Mouse (Mus musculus) cerebellum, postnatal 25 days (tissue): ENCODE results near the gene Actg1.

Experiments
- DNase-seq, 2 experiments: peaks; one replicate each; pipeline ENCODE4 v3.0.0; 2021; ENCODE audit warnings: mixed read lengths in 2 of 2

Actg1 gene

GRCm38 (mm10) chr11:120347791-120348683 is at the start of gene Actg1:
Actg1 (minus strand) TSS chr11:120348542.
- peak; percentile 89 to 94 for DNase-seq

GRCm38 (mm10) chr11:120397602-120398001 is 49.3 kb upstream of the Actg1 start:
- DNase-seq: no peak

GRCm38 (mm10) chr11:120395661-120396060 is 47.3 kb upstream of the Actg1 start:
- DNase-seq: no peak

GRCm38 (mm10) chr11:120388580-120388979 is 40.2 kb upstream of the Actg1 start:
- DNase-seq: no peak

GRCm38 (mm10) chr11:120387157-120387556 is 38.8 kb upstream of the Actg1 start:
- DNase-seq: no peak

- no peak for DNase-seq
Measured at GRCm38 (mm10) chr11:120386632-120387031, 38.3 kb upstream of the Actg1 start.

GRCm38 (mm10) chr11:120382509-120382908 is 34.2 kb upstream of the Actg1 start:
- DNase-seq: no peak

GRCm38 (mm10) chr11:120381157-120381556 is 32.8 kb upstream of the Actg1 start:
- no peak for DNase-seq

- DNase-seq: no peak
Measured at GRCm38 (mm10) chr11:120380271-120380670, 31.9 kb upstream of the Actg1 start.

- peak; percentile 90 to 92 for DNase-seq
Measured at GRCm38 (mm10) chr11:120378611-120379540, 30.5 kb upstream of the Actg1 start, which contains the start of gene Faap100. Faap100 (minus strand) TSS chr11:120378764.

- DNase-seq: peak in 1 of 2 experiments; percentile 68
Measured at GRCm38 (mm10) chr11:120378031-120378610, 29.8 kb upstream of the Actg1 start.

GRCm38 (mm10) chr11:120377337-120377736 is 29.0 kb upstream of the Actg1 start:
- DNase-seq: peak in 1 of 2 experiments; percentile 19

GRCm38 (mm10) chr11:120376302-120377160 is 28.2 kb upstream of the Actg1 start:
- DNase-seq: no peak

- DNase-seq: no peak
Measured at GRCm38 (mm10) chr11:120375324-120375723, 27.0 kb upstream of the Actg1 start.

- peak in 1 of 2 experiments; percentile 41 for DNase-seq
Measured at GRCm38 (mm10) chr11:120373820-120374586, 25.7 kb upstream of the Actg1 start.

GRCm38 (mm10) chr11:120373025-120373424 is 24.7 kb upstream of the Actg1 start:
- no peak for DNase-seq

- DNase-seq: peak; percentile 48 to 59
Measured at GRCm38 (mm10) chr11:120369656-120370055, 21.3 kb upstream of the Actg1 start.

GRCm38 (mm10) chr11:120366443-120367027 is 18.2 kb upstream of the Actg1 start:
- no peak for DNase-seq

GRCm38 (mm10) chr11:120362891-120363290 is 14.5 kb upstream of the Actg1 start:
- DNase-seq: no peak

GRCm38 (mm10) chr11:120361295-120361694 is 13.0 kb upstream of the Actg1 start, which contains the start of gene Fscn2:
Fscn2 (plus strand) TSS chr11:120361534.
- no peak for DNase-seq

- DNase-seq: no peak
Measured at GRCm38 (mm10) chr11:120360755-120361154, 12.4 kb upstream of the Actg1 start.
